Mouse (Mus musculus) intestine, postnatal 0 days (tissue): ENCODE results near the gene Cyp2f2. TPM values are rescaled to one million over a fixed set of nuclear protein-coding genes. Genes with fewer than 3 reads are reported as not detected.

Experiments used
- ATAC-seq: fragments of 200-750 bp; cut with Nextera tagmentation; 2 replicates; pipeline ENCODE4 v1.8.0; 2017; ENCODE audit warnings: mild to moderate bottlenecking, moderate TSS enrichment, moderate library complexity
- H3K27ac ChIP-seq: fragments of 300-500 bp; sonication (generic); 2 replicates; pipeline ENCODE4 v1.5.1; 2014; ENCODE audit warnings: mild to moderate bottlenecking, low read depth, low read length, moderate library complexity
- H3K27me3 ChIP-seq: fragments of 300-500 bp; sonication (generic); replicated peaks from 2 replicates; pipeline ENCODE4 v1.6.1; 2014; ENCODE audit warnings: low read length, mixed read lengths; ENCODE audit not compliant: control insufficient read depth, insufficient read depth
- H3K36me3 ChIP-seq: fragments of 300-500 bp; sonication (generic); 2 replicates; pipeline ENCODE4 v1.6.1; 2014; ENCODE audit warnings: mild to moderate bottlenecking, moderate library complexity; ENCODE audit not compliant: control insufficient read depth, insufficient read depth
- H3K4me1 ChIP-seq: fragments of 300-500 bp; sonication (generic); replicated peaks from 2 replicates; pipeline ENCODE4 v1.6.1; 2014; ENCODE audit warnings: antibody characterized with exemption, low read length, mixed read lengths; ENCODE audit not compliant: control insufficient read depth, insufficient read depth
- H3K4me2 ChIP-seq: fragments of 300-500 bp; sonication (generic); replicated peaks from 2 replicates; pipeline ENCODE4 v1.6.1; 2014; ENCODE audit warnings: low read depth, mild to moderate bottlenecking, moderate library complexity
- H3K4me3 ChIP-seq: fragments of 300-500 bp; sonication (generic); 2 replicates; pipeline ENCODE4 v1.5.1; 2014; ENCODE audit warnings: low read depth, low read length
- H3K9ac ChIP-seq: fragments of 300-500 bp; sonication (generic); 2 replicates; pipeline ENCODE4 v1.6.1; 2014; ENCODE audit warnings: mild to moderate bottlenecking, low read depth, low read length
- H3K9me3 ChIP-seq: fragments of 300-500 bp; sonication (generic); 2 replicates; pipeline ENCODE4 v1.6.1; 2016; ENCODE audit warnings: mixed run types; ENCODE audit not compliant: control insufficient read depth
- CTCF ChIP-seq: sonication (generic); IDR thresholded peaks from 2 replicates; pipeline ENCODE4 v1.5.1; 2016; ENCODE audit warnings: low read depth, mild to moderate bottlenecking, control low read depth, antibody characterized with exemption, moderate library complexity
- WGBS: fragments of 180-500 bp; shearing (Covaris S2); extraction: QIAGEN DNeasy Blood & Tissue Kit; methylation state at CpG from one replicate; pipeline ENCODE4 v1.1.7; 2014; 5-methylcytosine and 5-hydroxymethylcytosine counted together
- microRNA-seq: library from miRNA; unstranded; fragments of <30 nt; microRNA quantifications from one replicate; pipeline ENCODE4, GENCODE M21; 2016
- polyA plus RNA-seq: library from polyadenylated mRNA; unstranded; fragments of >200 nt; fragmentation: Nextera tagmentation; extraction: Ambion mirVana; gene quantifications from 2 replicates; pipeline ENCODE4 v1.2.1, GENCODE M21; 2015

Cyp2f2 gene
- polyA plus RNA-seq, 1 experiment from 2014 or later: 0.42 TPM

GRCm38 (mm10) chr7:27178324-27179216 lies 58.9 kb downstream of the Cyp2f2 start, which contains the start of gene Rab4b:
Gene Rab4b (minus strand): TSS chr7:27178896.
- Histone ChIP-seq H3K27ac (peak within 1 kb of the TSS; percentile 95), H3K9ac (peak within 1 kb of the TSS; percentile 65), H3K4me2 (peak within 1 kb of the TSS; percentile 66), H3K27me3 (no peaks in the 10 kb centered on the region), H3K9me3 (no peaks in the 10 kb centered on the region), H3K4me3 (peak within 1 kb of the TSS; percentile 81), H3K4me1 (no peaks in the 10 kb centered on the region), H3K36me3 (peaks cover 17% of the 10 kb centered on the region; the same call in 1 of the 2 replicates)
- peak; percentile 80 for TF ChIP-seq CTCF
- under 1% methylated on average over 53 of the region's 53 CpGs for WGBS
- ATAC-seq: peak; percentile 98

DNA sequence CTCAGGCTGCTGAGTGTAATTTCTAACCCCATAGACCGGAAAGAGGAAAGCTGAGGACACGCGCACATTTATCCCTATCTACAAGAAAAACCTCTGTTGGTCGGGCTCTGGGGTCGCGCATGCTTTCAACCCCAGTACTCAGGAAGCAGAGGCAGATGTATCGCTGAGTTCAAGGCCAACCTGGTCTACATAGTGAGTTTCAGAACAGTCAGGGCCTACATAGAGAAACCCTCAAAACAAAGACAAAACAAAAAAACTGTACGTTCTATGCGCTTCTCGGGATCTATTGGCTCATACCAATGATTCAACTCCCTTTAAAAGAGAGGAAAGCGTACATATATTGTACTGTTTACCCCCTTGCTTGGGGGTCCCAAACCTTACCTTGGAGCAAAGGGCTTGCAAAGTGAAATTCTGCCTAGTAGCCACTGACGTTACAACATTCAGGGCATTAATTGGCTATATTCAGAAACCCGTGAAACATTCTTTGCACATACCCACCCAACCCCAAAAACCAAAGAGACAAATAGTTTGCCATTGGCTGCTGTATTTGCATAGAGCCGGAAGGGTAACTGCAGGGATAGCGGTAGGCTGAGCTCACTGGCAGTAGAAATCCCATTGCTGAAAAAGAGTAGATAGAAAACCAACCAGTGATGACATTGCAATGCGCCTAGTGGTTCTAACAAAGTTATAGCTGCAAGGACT lies 59.7 kb downstream of the Cyp2f2 start:
- Histone ChIP-seq H3K4me2 (peak overlapping the region; percentile 66), H3K9ac (no peak overlapping the region; the same call in 1 of the 2 replicates), H3K4me3 (peak overlapping the region; percentile 81), H3K27ac (no peak overlapping the region), H3K9me3 (no peaks in the 10 kb centered on the region), H3K4me1 (no peaks in the 10 kb centered on the region), H3K27me3 (no peaks in the 10 kb centered on the region), H3K36me3 (peaks cover 10% of the 10 kb centered on the region; the same call in 1 of the 2 replicates)
- WGBS: 44% methylated on average over 16 of the region's 16 CpGs
- ATAC-seq: no peak
- TF ChIP-seq CTCF: no peak

GRCm38 (mm10) chr7:27180036-27180435 lies 60.3 kb downstream of the Cyp2f2 start:
- 27% methylated on average over 5 of the region's 5 CpGs for WGBS
- no peak overlapping the region for H3K4me3 ChIP-seq
- no peak for ATAC-seq
- no peak for TF ChIP-seq CTCF
- no peak overlapping the region for H3K9ac ChIP-seq
- peaks cover 4% of the 10 kb centered on the region; the same call in 1 of the 2 replicates for H3K36me3 ChIP-seq
- no peaks in the 10 kb centered on the region for H3K27me3 ChIP-seq
- no peaks in the 10 kb centered on the region for H3K9me3 ChIP-seq
- H3K27ac ChIP-seq: no peak overlapping the region
- H3K4me2 ChIP-seq: no peak overlapping the region
- H3K4me1 ChIP-seq: no peaks in the 10 kb centered on the region

DNA sequence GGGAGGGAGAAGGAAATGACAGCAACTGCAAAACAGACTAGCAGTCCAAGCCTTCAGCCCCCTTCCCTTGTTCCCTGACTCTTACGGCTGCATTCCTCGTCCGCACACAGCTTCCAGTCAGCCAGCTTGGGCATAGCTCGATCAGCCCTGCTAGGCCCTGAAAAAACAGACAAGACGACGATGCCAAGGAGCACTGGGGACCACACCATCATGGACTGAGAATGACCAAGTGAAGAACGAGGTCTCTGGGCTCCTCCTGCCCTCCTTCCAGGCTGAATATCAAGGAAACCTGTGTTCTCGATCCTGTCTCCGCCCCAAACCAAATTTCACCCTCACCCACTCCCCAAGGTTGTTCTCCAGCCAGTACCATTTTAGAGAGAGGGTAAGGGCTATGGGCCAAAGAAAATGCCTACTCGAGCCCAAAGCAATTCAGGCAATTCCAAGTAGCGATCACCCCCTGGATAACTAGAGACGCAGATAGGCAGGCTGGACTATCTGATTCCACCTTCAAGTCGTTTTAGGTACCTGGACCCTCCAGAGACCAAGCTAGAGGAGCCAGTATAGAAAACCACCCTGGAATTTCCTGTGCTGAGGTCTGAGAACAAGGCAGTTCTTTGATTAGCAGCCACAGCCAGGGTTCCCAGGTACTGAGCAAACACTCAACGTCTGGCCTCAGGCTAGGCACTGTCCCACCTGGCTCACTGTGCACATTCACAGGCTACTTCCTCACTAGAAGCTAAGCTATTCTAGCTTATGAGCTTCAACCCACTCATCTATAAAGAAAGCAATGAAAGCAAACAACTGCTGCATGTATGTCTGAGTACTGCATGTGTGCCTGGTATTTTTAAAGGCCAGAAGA lies 61.4 kb downstream of the Cyp2f2 start, which contains the start of the genes Gm21983 and Mia:
Gene Gm21983, minus strand, starts transcription at position 250 of the 859 bp plus-strand sequence.
Gene Mia, minus strand, starts transcription at position 321 of the 859 bp plus-strand sequence.
- no peak for ATAC-seq
- Histone ChIP-seq H3K4me1 (no peaks in the 10 kb centered on the region), H3K4me3 (no peak within 1 kb of the TSS), H3K27ac (no peak within 1 kb of the TSS), H3K27me3 (no peaks in the 10 kb centered on the region), H3K9ac (no peak within 1 kb of the TSS), H3K4me2 (no peak within 1 kb of the TSS), H3K36me3 (peaks cover 11% of the 10 kb centered on the region), H3K9me3 (no peaks in the 10 kb centered on the region)
- 69% methylated on average over 14 of the region's 14 CpGs for WGBS
- TF ChIP-seq CTCF: no peak

DNA sequence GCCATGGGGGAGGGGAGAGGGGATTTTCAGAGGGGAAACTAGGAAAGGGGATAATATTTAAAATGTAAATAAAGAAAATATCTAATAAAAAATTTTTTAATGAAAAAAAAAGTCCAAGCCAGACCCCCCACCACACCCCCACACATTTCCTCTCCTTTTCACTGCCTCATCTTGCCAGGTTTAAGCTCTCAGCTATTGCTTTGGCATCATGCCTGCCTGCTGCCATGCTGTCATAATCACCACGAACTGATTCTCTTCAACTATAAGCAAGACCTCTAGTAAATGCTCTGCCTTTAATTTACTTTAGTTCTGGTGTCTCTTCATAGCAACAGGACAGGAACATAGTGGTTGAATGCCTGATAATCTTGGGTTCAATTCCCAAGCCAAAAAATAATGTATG lies 62.8 kb downstream of the Cyp2f2 start:
- H3K4me1 ChIP-seq: no peaks in the 10 kb centered on the region
- H3K36me3 ChIP-seq: peaks cover 25% of the 10 kb centered on the region
- no peak overlapping the region for H3K9ac ChIP-seq
- no peaks in the 10 kb centered on the region for H3K9me3 ChIP-seq
- no peaks in the 10 kb centered on the region for H3K27me3 ChIP-seq
- H3K27ac ChIP-seq: no peak overlapping the region
- H3K4me3 ChIP-seq: no peak overlapping the region
- no peak overlapping the region for H3K4me2 ChIP-seq
- no peak for ATAC-seq
- no peak for TF ChIP-seq CTCF
- 88% methylated on average over 1 of the region's 1 CpGs for WGBS

Small RNA genes within 50 kb of the gene (microRNA-seq; reads per million reads assigned to microRNA genes)
- not detected for gene Mir3101

Other genes starting within 250 kb of the Cyp2f2 start
- not detected in 2 replicates for gene Cyp2a22, start 180.5 kb upstream of the Cyp2f2 start, polyA plus RNA-seq
- gene Cyp2a12, start 90.8 kb upstream of the Cyp2f2 start, polyA plus RNA-seq: not detected in 2 replicates
- not detected in 2 replicates for gene Cyp2t4, start 33.8 kb downstream of the Cyp2f2 start, polyA plus RNA-seq
- gene Egln2, start 46.9 kb downstream of the Cyp2f2 start, polyA plus RNA-seq: 63.9 and 64.0 TPM in 2 replicates
- 96.2 and 103 TPM in 2 replicates for gene Rab4b, start 59.0 kb downstream of the Cyp2f2 start, polyA plus RNA-seq
- gene Gm21983, start 61.2 kb downstream of the Cyp2f2 start, polyA plus RNA-seq: 0.22 TPM in 1 of 2 replicates, not detected in the other
- not detected in 2 replicates for gene Mia, start 61.2 kb downstream of the Cyp2f2 start, polyA plus RNA-seq
- gene BC024978, start 75.9 kb downstream of the Cyp2f2 start, polyA plus RNA-seq: 1.9 and 2.4 TPM in 2 replicates
- gene Snrpa, start 76.4 kb downstream of the Cyp2f2 start, polyA plus RNA-seq: 75.4 and 76.4 TPM in 2 replicates
- gene Itpkc, start 108.8 kb downstream of the Cyp2f2 start, polyA plus RNA-seq: 8.6 and 9.0 TPM in 2 replicates
- 16.8 and 18.7 TPM in 2 replicates for gene Coq8b, start 113.1 kb downstream of the Cyp2f2 start, polyA plus RNA-seq
- 6.6 and 7.5 TPM in 2 replicates for gene Numbl, start 138.5 kb downstream of the Cyp2f2 start, polyA plus RNA-seq
- 40.7 and 43.7 TPM in 2 replicates for gene Ltbp4, start 217.8 kb downstream of the Cyp2f2 start, polyA plus RNA-seq
- 26.9 and 29.1 TPM in 2 replicates for gene Shkbp1, start 236.1 kb downstream of the Cyp2f2 start, polyA plus RNA-seq
- 0.61 and 0.72 TPM in 2 replicates for gene Gm20479, start 237.5 kb downstream of the Cyp2f2 start, polyA plus RNA-seq